Mouse (Mus musculus) layer of hippocampus, postnatal 14 days (tissue): ENCODE data around the gene Rab26. TPM values are rescaled to one million over a fixed set of nuclear protein-coding genes. Genes with fewer than 3 reads are reported as not detected.

Experiments used
- DNase-seq, 2 experiments: peaks; one replicate each; pipeline ENCODE4 v3.0.0; 2021 to 2022; ENCODE audit warnings: low spot score in 2 of 2, mixed read lengths in 1 of 2
- long read RNA-seq, 2 experiments: library from polyadenylated mRNA; stranded (forward); transcript quantifications; one replicate each; pipeline ENCODE4 v2.0.0; 2021
- total RNA-seq, 2 experiments: library from RNA; stranded (reverse); gene quantifications; 2 replicates each; pipeline ENCODE4 v1.2.3; 2021

The Rab26 gene
- 10 to 100 TPM; 60.1 to 69.3 TPM for total RNA-seq
- long read RNA-seq, experiment 1, transcript Rab26-201 (9 exons, 1,575 nt): major isoform, 53 of 98 reads
- long read RNA-seq, experiment 1, partial matches to known transcripts: 12 of 98 reads
- long read RNA-seq, experiment 1, other reads (novel, unspliced or antisense): 32 of 98 reads
- long read RNA-seq, experiment 2, transcript Rab26-201 (9 exons, 1,575 nt): major isoform, 75 of 112 reads
- long read RNA-seq, experiment 2, transcript Rab26-205 (8 exons, 1,658 nt): minor isoform, 5 of 112 reads
- long read RNA-seq, experiment 2, partial matches to known transcripts: 2 of 112 reads
- long read RNA-seq, experiment 2, other reads (novel, unspliced or antisense): 28 of 112 reads

GRCm38 (mm10) chr17:24534160-24534718 lies at the start of gene Rab26:
Rab26 (minus strand) TSS chr17:24534210.
- no peak for DNase-seq

- DNase-seq: no peak
Observed at GRCm38 (mm10) chr17:24580287-24580686, 46.3 kb upstream of the Rab26 start.

GRCm38 (mm10) chr17:24579532-24579931 lies 45.5 kb upstream of the Rab26 start:
- no peak for DNase-seq

- DNase-seq: no peak
Observed at GRCm38 (mm10) chr17:24573811-24574210, 39.8 kb upstream of the Rab26 start.

- DNase-seq: no peak
Observed at GRCm38 (mm10) chr17:24572651-24573245, 38.7 kb upstream of the Rab26 start.

GRCm38 (mm10) chr17:24569837-24570236 lies 35.8 kb upstream of the Rab26 start:
- DNase-seq: no peak

- no peak for DNase-seq
Observed at GRCm38 (mm10) chr17:24567034-24567779, 33.2 kb upstream of the Rab26 start.

- DNase-seq: no peak
Observed at GRCm38 (mm10) chr17:24565792-24566191, 31.8 kb upstream of the Rab26 start.

GRCm38 (mm10) chr17:24565092-24565491 lies 31.1 kb upstream of the Rab26 start:
- no peak for DNase-seq

GRCm38 (mm10) chr17:24564422-24564821 lies 30.4 kb upstream of the Rab26 start:
- no peak for DNase-seq

GRCm38 (mm10) chr17:24563638-24564037 lies 29.6 kb upstream of the Rab26 start:
- no peak for DNase-seq

GRCm38 (mm10) chr17:24561592-24561991 lies 27.6 kb upstream of the Rab26 start:
- no peak for DNase-seq

- no peak for DNase-seq
Observed at GRCm38 (mm10) chr17:24560301-24561028, 26.5 kb upstream of the Rab26 start.

GRCm38 (mm10) chr17:24559146-24559545 lies 25.1 kb upstream of the Rab26 start:
- DNase-seq: no peak

- DNase-seq: no peak
Observed at GRCm38 (mm10) chr17:24558600-24559099, 24.6 kb upstream of the Rab26 start.

GRCm38 (mm10) chr17:24557091-24557490 lies 23.1 kb upstream of the Rab26 start:
- DNase-seq: no peak

- DNase-seq: no peak
Observed at GRCm38 (mm10) chr17:24551050-24551444, 17.0 kb upstream of the Rab26 start.

GRCm38 (mm10) chr17:24550416-24551049 lies 16.5 kb upstream of the Rab26 start:
- DNase-seq: peak; percentile 70 to 72

GRCm38 (mm10) chr17:24549618-24550415 lies 15.8 kb upstream of the Rab26 start, which contains the start of gene Pkd1:
Pkd1 (plus strand) TSS chr17:24549834.
- peak; percentile 97 to 99 for DNase-seq
